Mouse (Mus musculus): Measurements from ENCODE around the gene Asprv1.
A peak's percentile ranks its signal among the peaks of the same experiment; 100 is the strongest.

Asprv1 gene

DNA sequence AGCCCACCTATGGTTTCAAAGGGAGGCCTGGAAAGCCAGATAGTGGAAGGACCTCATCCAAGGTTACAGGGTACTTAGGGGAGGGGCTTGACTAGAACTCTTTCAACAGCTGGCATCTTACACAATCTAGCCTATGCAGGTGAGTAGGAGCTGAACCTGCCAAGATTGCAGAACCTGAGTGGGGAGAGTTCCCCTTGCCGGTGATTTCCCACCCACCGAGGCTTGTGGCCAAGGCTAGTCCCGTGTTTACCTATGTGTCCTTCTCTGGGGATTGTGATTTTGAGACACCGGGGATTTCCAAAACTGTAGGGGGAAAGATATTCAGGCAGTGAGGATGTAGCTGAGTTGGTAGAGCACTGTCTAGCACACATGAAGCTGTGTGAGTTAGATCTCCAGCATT is 12.7 kb upstream of the Asprv1 start:
- no peak for DNase-seq (ENCODE audit: low spot score)

DNA sequence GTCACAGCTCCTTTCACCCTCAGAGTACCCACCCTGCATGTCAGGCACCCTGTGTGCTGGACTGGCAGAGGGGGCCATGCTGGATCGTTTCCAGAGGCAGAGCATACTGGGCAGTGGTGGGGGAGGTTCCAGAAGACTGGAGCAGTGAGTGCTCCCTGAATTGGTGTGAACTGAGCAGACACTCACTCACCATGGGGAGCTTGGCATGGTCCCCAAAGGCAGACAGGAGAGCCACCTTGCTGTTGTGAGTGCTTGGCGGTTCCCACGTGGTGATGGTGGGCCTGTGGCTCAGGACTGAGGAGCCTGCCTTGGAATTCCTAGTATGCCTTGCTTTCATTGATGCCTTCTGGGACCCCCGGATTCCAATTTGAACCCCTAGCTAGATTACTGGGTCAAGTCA is 4.8 kb upstream of the Asprv1 start:
- no peak for DNase-seq (ENCODE audit: low spot score)

DNA sequence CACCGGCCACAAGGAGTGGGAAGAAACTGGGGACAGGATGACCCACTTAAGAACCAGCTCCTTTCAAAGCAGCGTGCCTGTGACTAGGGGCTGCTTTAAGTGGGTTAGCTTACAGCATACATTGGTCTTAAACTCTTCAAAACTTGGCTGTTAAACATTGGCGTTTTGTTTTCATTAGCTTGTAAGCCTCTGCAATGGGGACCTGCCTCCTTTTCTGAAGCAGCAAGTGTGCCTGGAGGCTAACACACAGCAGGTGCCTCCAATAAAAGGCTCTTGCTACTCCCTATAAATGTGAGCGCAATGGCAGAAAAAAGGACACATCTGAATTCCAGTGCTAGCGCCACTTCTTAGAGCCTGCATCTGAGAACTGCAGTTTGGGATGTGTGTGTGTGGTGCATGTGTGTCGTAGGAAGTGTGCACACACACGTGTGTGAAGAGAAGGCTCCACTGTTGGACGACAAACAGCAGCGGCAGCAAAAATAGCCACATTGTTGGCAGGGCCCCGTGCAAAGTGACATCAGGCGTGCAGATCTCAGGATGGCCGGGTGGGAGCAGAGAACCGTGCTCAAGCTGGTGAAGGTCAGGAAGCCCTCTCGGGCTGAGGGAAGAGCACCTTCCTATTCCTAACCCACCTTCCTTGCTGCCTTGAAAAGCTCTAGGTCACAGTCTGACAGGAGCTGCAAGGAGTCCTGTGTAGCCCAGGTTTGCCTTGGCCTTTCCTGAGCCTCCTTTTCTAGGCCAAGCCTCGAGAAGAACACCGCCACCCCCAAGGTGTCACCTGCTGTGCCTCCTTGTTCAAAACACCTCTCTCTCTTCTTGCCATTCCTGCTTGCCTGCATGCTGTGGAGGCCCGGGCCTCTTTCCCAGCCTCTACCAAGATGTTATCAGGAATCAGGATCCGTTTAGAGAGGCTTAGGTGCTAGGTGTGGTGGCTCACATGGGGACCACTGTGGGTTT is 3.6 kb upstream of the Asprv1 start:
- DNase-seq (ENCODE audit: low spot score): no peak

DNA sequence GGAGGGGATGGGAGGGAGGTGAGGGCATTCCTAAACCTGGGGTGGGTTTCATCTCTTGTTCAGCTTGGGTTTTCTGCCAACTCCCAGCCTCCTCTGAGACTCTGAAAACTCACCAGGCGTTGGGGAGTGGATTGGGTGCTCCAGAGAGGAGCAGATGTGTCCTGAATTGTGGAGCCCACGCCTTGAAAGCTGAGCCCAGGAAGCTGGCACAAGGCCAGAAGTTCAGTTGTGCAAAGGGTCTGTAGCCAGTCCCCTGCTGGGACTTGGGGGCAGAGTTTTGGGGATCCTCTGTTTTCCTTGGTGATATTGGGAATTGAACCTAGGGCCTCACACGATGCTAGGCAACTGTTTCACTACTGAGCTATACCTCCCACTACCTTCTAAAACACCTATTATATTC is 2.2 kb downstream of the Asprv1 start:
- DNase-seq (ENCODE audit: low spot score): no peak

DNA sequence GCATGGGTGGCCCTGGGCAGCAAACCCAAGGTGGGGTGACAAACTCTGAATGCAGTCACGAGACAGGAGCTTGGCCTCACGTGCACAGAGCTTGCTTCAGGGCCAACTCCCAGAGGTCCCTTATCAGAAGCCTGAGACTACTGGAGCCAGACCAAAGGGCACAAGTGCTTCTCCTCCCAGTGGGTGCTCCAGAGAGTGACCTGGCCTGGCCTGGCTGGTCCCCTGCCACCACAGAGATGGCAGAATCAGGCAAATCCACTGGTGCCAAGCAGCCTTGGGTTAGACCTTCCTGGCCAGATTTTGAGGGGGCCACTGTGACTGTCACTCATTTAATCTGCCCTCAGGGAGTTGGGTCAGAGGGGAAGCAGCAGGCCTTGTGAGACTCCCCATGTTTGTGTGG is 8.5 kb downstream of the Asprv1 start:
- DNase-seq (ENCODE audit: low spot score): peak; percentile 60

DNA sequence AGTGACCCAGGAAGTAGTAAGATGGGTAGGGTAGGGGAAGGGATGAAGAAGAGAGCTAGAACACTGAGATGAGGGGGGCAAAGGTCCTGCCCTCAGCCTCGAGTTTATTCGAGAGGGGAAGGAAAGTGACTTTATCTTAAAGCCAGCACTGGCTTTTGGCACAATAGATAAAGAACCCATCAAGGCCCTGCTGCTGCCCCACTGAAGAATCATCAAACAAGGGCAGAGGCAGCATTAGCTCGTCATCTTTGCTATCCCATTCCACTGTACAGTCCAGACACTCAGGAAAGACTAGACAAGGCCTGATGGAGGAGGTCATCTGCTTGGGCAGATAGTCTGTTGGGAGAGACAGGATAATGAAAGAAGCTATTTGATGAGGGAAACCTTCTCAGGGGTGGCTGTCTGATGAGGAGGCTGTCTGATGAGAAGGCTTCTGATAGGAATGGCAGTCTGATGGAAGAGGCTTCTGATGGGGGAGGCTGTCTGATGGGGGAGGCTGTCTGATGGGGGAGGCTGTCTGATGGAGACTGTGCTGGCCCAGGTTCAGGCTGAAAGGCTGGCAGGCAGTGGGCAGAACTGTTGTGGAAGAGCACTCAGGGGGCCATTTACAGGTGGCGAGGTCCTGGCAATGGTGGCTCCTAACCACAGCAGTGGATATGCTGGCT is 9.3 kb downstream of the Asprv1 start:
- no peak for DNase-seq (ENCODE audit: low spot score)

DNA sequence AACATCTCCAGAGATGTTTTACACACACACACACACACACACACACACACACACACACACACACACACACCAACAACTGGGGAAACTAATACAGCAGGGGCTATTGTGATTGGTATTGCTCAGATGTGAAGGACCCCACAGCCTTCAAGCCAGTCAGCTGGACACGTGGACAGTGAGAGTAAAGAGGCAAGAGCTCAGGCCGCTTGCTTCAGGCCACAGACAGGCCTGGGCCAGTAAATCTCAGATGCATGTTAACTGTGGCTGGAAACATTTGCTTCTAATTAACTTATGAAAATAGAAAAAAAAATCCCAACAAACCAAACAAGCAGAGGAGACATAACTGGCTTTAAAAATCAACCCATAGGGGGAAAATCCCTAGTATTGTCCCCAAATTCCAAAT is 9.9 kb downstream of the Asprv1 start:
- no peak for DNase-seq (ENCODE audit: low spot score)

DNA sequence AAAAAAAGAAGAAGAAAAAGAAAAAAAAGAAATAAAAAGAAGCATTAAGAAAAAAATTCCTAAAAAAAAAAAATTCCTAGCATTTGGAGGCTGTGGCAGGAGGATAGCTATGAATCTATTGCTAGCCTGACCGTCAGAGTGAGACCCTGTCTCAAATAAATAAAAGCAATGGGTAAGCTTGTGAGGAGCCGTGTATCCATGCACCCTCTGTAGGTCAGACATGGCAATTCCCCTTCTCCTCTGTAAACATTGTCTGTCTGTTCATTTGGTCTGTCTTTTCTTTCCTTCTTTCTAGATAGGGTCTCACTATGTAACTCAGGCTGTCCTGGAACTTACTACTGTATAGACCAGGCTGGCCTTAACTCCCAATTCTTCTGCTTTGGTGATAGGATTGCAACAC is 10.5 kb downstream of the Asprv1 start:
- DNase-seq (ENCODE audit: low spot score): no peak

DNA sequence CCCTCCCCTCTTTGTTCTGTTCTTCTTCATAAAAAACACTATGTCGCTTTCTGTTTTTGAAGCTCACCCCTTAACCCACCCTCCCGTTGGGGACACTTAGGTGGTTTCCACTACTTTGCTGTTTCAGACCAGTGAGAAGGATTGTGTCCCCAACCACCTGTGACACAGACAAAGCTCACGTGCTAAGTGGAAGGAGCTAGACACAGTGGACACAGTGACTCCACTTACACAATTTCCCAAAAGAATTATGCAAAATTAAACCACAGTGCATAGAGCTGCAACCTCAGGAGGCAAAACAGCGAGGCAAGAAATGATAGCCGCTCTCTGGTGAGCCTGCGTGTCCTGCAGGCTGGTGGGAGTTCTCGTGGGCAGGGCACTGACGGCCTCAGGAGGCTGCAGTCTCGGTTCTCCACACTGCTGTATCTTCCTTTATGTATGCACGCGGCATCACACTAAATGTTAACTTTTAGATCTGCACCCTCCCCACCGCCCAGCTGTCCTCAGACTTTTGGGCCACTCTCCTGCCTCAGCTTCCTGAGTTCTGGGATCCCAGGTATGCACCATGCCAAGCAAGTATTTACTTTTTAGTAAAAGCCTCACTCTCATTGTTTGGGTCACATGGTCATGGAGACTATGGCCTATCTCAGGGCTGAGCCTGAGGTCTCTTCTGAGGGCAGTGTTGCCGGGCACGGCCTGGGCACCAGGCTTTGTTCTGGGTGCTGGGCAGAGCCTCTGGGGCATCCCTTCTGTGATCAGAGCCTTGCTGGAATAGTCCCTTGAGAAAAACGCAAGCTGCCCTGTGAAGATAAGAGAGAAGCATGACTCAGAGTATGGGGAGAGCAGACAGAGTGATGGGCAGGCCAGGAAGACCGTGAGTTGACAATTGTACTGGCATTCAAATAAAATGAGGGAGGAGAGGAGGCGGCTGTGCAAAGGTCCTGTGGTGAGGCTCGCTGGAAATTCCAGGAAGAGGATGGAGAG is 11.5 kb downstream of the Asprv1 start:
- DNase-seq (ENCODE audit: low spot score): no peak

DNA sequence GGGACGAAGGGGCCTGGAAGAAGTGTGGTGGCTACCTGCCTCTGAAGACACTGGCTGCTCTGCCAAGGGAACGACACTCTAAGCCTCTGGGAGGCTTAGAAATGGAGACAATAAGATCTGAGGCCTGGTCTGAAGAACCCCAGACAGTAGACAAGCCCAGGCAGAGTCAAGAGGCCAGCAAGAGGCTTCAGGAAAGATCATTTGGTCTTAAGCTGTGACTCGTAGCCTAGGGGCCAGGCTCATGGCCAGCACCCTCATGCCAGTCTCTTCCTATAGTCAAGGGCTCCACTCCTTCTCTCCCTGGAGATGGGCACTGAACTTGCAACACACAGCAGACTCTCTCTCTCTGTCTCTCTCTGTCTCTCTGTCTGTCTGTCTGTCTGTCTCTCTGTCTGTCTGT is 12.2 kb downstream of the Asprv1 start:
- DNase-seq (ENCODE audit: low spot score): no peak

DNA sequence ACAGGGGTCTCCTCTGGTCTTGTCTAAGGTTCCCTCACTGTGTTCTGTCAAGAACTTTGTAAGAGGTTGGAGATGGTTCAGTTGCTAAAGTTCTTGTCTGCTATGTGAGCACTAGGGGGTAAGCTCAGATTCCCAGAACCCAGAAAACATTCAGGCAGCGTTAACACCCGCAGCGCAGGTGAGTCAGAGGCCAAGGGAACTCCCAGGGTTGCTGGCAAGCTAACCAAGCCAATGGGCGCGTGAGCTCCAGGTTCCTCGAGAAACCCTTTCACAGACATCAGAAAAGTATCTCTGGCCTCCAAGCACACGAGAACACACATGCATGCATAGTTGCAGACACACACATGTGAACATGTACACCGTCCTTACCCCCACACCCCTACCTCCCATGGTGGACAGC is 12.8 kb downstream of the Asprv1 start:
- DNase-seq (ENCODE audit: low spot score): no peak

DNA sequence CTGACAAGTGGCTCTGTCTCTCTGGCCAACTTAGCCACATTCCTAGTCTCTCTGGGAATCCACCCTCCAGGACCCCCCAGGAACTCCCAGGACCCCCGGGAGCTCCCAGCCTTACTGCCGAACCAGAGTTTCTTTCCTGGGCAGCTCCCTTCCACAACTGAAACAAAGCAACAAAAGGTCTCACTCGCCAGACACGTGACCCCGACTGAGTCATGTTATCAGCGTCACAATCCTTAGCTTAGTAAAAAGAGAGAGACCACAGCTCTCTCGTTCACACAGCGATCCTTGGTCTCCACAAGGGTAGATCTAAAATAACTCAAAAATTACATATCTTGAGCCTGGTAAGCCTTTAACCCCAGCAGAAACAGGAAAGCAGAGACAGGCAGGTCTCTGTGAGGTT is 13.8 kb downstream of the Asprv1 start:
- no peak for DNase-seq (ENCODE audit: low spot score)

DNA sequence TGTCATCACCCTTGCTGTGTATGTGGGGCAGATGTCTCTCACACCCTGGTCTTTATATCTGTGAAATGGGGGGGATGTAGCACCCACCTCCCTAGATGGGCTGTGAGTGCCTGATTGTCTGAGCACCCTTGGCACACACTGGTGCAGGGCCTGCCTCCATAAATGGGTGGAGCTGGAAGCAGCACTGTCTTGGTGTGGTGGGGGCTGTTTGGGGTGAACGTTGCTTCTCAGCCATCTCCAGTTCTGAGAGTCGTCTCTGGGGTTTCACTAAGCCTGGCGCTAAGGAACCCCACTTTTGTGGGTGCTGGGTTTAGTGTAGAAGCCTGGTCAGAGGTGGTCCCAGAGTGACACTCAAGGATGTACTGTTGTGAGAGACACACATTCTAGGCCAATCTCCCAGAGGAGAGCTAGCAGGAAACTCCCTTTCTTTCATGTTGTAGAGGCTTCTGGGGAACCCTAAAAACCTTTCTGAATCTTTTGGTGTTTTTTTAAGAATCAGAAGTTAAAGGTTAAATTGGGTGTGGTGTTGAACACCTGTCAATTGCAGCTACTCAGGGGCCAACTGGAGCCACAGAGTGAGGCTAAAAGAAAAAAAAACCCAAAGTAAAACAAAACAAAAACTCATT is 16.9 kb downstream of the Asprv1 start:
- no peak for DNase-seq (ENCODE audit: low spot score)

DNA sequence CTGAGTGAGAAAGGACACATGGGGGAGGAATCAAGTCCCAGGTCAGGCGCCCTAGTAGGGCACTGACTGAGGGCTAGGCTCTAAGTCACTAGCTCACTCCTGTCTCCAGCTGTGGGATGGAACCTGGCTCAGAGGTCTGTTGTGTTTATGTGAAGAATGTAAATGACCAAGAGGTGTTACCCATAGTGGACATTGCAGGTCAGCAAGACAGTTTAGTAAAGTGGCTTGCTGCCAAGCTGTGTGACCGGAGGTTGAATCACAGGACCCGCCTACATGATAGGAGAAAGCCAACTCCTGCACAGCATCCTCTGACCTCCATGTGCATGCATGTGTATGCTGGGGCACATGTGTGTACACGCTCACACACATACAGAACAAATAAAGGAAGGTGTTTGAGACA is 17.6 kb downstream of the Asprv1 start:
- DNase-seq (ENCODE audit: low spot score): no peak

DNA sequence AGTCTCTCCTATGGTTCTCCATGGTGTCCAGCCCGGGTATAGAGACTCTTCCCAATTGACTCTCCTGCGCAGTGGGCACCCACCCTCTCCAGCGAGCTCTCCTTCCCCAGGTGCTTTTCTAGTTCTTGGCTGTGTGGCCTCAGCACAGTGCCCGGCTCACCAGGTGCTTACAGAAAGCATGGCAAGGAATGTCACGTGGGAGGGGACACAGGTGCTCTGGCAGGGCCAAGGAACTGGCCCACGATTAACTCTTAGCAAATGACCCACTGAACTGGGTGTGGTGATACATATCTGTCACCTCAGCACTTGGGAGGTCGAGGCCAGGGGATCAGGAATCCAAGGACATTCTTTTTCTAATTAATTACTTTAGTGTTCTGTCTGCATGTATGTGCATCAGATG is 18.2 kb downstream of the Asprv1 start:
- DNase-seq (ENCODE audit: low spot score): no peak

DNA sequence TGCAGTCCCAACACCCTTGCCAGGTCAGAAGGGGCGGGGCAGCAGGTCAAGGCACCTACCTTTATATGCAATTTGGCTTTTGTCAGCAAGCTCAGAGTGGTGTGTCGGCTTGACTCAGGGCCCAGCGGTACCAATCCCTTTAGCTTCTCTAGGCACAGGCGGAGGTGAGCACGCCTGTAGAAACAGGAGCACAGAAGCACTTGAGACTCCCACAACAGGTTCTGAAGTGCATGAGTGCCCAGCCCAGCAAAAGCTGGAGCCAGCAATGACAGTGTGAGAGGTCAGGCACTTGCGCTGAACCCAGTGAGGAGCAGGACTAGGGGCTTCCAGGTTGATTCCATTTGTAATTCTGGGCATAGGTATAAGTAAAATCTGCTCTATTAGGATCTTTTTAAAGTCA is 25.1 kb downstream of the Asprv1 start:
- no peak for DNase-seq (ENCODE audit: low spot score)

DNA sequence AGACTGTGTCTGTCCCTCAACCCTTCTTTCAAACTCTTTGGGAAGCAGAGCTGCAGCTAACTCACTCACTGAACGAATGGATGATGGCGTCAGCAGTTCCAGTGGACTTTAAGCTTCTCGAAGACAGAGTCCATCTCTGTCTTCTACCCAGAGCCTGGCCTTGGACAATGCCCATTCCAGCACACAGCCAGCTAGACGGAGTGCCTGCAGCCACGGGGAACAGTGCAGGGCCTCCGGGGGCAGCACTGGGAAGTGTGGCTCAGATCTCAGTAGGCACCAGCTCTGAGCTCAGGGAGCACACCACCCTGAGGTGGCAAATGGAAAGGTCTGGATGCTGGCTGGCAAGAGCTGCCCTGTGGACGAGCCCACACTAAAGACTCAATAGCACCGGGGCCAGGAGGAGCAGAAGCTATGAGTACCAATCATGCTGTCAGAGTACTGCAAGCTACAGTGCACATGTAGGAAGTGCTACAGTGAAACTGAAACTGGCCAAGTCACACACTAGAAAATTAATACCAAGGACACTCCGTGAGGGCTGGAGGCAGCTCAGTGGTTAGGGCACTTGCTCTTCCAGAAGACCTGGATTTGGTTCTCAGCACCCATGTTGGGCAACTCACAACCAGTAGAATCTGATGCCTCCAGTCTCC is 26.4 kb downstream of the Asprv1 start:
- no peak for DNase-seq (ENCODE audit: low spot score)

DNA sequence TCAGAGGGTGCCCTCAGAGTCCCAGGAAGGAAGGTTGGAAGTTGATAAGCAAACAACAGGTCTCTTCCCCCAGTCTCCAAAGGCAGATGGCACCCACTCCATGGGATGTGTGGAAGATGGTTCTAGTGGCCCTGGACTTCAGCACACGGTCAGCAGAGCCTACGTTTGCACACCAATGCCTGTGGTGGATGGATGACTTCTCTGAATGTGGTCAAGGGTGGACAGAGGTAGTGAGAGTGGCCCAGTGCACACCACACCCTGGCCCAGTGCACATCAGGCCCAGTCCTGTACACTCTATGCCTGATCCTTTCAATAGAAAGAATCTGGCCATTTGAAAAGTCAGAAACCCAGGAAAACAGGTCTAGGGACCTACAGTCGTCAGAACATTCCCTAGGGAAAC is 30.5 kb downstream of the Asprv1 start:
- no peak for DNase-seq (ENCODE audit: low spot score)

DNA sequence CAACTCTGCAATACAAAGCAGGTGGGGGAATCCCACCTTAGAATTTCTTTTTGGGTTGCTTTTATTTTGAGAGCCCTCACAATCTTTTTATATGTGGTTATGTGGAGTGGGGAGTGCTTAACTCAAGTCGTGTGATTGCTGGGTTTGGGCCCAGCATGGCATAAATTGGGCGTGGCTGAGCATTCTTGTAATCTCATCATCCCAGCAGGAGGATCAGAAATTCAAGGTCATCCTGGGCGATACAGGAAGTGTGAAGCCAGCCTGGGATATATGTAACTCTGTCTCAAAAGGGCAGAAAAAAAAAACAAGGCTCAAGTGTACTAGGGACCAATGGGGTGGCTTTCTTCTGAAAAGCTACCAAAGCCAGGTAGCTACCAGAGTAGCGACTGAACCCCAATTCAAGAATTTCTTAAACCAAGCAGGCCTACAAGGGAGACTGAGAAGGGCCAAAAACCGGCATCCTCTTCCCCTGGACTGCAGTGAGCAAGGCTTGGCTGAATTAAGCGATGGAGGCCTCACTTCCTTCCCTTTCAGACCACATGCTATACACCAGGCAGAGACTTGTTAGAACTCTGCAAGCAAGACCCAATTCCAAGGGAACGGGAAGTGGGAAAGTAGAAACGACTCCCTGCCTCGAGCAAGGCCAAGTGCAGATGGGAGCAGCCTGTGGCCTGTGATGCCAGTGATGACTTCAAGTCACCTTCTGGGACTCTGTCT is 32.4 kb downstream of the Asprv1 start:
- DNase-seq (ENCODE audit: low spot score): no peak

DNA sequence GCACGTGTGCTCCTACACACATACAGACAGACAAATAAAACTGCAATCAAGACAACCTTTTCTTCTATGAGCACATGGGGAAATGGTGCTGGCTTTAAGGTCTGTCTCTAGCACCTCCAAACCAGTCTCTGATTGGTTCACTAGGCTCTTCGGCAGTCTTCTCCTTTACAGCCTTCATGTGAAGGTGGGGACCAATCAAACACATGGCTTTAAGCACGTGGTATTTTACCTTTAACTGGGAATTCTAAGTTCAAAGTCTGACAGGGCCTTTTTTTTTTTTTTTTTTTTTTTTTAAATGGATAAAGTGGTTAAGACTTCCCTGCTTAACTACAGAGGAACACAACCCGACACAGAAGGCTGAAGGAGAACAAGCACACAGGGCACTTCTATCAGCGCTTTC is 37.1 kb downstream of the Asprv1 start:
- no peak for DNase-seq (ENCODE audit: low spot score)

Measured in testis, postnatal 14 days (tissue).